Mouse (Mus musculus) frontal cortex, postnatal 25 days (tissue): ENCODE results near the gene Olfr10.
"Not testable (repeated sequence)": the region's sequence is repeated elsewhere in the genome, so short reads cannot be mapped to it uniquely, and the experiment has no call there.

Experiments used
- DNase-seq, 2 experiments: peaks; one replicate each; pipeline ENCODE4 v3.0.0; 2022; ENCODE audit warnings: low spot score in 2 of 2

Olfr10 gene

GRCm38 (mm10) chr11:49304441-49304840 lies at the start of gene Olfr10:
Gene Olfr10 (plus strand): TSS chr11:49304741.
- no peak for DNase-seq

DNA sequence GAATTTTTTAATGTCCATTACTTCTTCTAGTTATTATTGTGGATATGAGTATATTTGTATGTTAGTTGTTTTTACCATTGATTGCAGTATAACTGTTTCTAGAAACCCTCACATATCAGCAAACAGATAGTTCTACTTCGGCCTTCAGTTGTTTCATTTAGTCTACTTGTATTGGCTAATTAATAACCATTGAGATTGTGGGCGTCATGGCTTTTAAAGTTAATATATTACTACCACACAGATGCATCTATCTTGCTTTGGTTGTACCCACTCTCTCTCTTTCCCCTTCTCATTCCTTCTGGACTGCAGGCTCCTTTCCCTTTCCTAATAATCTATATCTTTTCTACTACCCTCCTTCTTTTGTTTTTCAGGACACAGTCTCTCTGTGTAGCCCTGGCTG lies 45.2 kb upstream of the Olfr10 start:
- DNase-seq: no peak

DNA sequence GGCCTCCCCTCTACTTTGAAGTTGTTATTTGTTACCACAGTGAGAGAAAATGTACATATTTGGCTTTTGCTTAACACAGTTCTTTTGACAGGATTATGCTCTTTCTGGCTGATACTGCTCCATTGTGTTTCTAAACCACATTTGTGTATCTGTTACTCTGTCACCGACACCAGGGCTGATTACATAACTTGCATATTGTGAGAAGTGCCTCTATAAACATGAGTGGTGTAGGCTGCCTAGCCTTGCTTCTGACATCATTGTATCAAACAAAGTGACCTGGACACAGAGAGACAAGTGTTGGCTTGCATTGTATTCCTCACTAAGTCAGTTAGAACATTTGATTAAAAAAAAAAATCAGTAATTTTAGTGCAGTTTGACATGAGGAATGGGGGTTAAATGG lies 44.7 kb upstream of the Olfr10 start:
- DNase-seq: no peak

- DNase-seq: no peak
These were observed 43.8 kb upstream of the Olfr10 start for GRCm38 (mm10) chr11:49260598-49261312.

- DNase-seq: no peak
These were observed 43.2 kb upstream of the Olfr10 start for GRCm38 (mm10) chr11:49261313-49261855.

DNA sequence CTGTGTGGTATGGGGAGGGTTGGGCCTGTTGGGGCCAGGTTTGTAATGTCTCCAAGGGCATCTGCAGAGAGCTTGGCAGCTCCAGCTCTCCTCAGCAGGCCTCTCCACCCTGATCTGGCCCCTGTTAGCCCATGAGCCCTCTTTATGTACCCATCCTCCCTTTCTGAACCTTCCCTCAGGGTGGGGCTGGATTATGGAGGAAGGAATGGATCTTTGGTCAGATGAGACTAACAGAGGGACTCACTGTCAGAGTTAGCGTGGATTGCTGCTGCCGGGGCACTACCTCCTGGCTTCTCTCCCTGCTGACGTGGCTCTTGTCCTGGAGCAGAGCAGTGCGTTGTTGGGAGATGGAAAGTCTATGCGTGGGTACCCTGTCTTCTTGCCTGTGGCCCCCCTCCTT lies 42.3 kb upstream of the Olfr10 start:
- no peak for DNase-seq

- no peak for DNase-seq
These were observed 41.4 kb upstream of the Olfr10 start for GRCm38 (mm10) chr11:49263149-49263548.

DNA sequence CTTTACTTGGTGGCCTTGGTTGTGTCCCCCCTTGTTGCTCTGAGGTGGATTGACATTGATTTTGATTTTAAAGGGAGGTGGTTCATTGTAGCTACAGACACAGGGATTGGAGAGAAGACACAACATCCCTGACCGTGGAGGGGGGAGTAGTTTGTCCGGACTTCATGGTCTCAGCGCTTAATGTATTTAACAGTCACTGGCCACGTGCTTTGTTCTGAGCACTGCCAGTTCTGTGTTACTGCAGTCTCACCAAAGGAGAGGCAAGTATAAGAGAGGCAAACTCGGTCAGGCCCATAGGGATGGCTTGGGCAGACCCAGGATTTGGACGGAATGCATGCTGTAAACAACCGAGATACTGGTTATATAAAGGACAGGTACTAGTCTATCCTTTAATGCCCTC lies 40.5 kb upstream of the Olfr10 start:
- DNase-seq: no peak

DNA sequence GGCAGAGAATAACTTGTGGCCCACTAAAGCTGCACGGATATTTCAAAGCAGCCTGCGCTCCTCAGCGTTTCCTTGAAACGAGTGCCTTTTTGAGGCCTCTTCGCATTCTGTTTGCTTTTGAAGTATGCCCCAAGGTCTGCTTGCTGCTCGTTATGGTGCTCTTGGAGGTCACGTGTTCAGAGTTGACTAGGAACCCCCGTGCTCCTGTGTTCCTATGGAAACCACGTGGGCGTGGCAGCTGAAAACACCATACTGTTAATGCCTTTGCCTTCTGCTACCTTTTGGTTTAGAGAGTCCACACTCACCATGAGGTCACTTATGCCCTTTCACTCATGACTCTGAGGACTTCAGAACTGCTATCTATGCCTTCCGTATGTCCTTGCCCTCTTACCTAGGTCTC lies 39.9 kb upstream of the Olfr10 start:
- DNase-seq: no peak

DNA sequence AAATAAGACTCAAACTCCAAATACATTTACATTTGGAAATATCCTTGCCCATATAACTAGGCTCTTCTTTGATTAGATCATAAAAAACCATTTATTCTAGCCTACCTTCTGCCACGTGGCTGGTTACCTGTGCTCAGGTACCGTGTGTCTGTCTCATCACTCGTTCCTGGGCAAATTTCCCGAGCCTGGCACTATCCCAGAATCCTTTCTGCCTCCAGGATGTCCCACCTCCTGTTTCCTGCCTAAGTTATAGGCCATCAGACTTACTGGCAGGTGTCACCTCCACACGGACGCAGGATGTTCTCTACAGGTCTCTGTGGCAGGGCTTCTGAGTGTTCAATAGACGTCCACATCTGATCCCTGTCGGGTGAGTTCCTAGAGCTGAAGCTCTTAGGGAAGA lies 39.4 kb upstream of the Olfr10 start:
- DNase-seq: no peak

- no peak for DNase-seq
These were observed 37.9 kb upstream of the Olfr10 start for GRCm38 (mm10) chr11:49266671-49267070.

DNA sequence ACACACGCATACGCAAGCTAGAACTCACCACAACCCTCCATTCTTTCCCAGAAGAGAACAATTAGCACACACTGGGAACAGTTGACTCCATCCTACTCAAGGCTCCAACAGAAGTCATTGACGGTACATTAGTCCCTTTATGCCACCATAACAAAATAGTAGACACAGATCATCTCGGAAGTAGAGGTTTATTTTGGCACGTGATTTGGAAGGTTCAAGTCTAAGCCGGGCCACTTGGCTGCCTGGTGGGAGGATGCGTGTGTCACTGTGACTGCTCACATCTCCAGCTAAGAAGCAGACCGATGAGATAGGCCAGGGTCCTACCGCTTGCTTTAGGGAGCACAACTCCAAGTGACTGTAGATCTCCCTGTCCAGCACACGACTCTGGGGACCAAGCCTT lies 37.2 kb upstream of the Olfr10 start:
- no peak for DNase-seq

- no peak for DNase-seq
These were observed 36.5 kb upstream of the Olfr10 start for GRCm38 (mm10) chr11:49267970-49268579.

DNA sequence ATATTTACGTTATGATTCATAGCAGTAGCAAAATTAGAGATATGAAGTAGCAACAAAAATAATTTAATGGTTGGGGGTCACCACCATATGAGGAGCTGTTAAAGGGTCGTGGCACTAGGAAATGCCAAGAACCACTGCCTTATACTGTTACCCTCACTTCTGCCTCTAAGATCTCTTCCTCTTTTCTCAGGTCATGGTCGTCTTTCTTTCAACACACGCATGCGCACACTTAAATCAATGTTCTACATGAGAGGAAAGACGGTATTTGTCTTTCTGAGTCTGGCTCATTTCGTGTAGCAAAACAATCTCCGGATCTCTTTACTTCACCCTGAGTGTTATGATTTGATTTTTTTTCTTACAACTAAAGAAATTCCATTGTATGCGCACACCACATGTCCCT lies 34.8 kb upstream of the Olfr10 start:
- DNase-seq: no peak

DNA sequence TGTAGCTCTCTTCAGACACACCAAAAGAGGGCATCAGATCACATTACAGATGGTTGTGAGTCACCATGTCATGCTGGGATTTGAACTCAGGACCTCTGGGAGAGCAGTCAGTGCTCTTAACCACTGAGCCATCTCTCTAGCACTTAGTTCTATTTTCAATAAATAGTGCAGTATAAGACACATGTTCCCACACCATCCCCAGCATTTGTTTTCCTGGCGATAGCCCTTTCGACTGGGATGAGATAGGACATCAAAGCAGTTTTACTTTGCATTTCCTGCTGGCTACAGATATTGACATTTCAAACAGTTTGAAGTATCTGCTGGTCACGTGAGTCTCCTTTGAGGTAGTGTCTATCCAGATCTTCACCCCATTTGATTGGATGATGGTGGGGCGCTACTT lies 34.2 kb upstream of the Olfr10 start:
- no peak for DNase-seq

- no peak for DNase-seq
These were observed 33.2 kb upstream of the Olfr10 start for GRCm38 (mm10) chr11:49271334-49271733.

GRCm38 (mm10) chr11:49273834-49274519 lies 30.6 kb upstream of the Olfr10 start:
- no peak for DNase-seq

GRCm38 (mm10) chr11:49278222-49278621 lies 26.3 kb upstream of the Olfr10 start, which contains the start of gene Olfr1393:
Gene Olfr1393 (plus strand): TSS chr11:49278304.
- DNase-seq: no peak

DNA sequence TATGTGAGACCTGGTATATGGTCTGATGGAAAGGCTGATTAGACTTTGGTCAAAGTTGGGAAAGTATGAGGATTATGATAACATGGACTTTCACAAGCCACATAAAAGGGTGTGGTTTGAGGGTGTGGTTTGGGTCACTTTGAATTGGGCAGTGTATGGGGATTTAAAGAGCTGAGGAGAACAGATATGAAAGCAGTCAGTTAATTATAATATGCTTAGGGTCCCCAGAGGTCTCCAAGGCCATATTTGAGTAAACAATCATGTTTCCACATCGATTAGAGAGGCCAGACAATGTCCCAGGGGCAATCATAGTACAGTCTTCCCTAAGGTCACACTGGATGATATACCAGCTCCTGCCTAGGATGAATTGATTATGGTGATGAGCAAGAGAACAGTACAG lies 19.6 kb upstream of the Olfr10 start, which contains the start of gene Olfr1392:
Gene Olfr1392, plus strand, starts transcription at position 301 of the 400 bp plus-strand sequence.
- not testable (repeated sequence) for DNase-seq

GRCm38 (mm10) chr11:49287251-49287650 lies 17.3 kb upstream of the Olfr10 start:
- DNase-seq: no peak

DNA sequence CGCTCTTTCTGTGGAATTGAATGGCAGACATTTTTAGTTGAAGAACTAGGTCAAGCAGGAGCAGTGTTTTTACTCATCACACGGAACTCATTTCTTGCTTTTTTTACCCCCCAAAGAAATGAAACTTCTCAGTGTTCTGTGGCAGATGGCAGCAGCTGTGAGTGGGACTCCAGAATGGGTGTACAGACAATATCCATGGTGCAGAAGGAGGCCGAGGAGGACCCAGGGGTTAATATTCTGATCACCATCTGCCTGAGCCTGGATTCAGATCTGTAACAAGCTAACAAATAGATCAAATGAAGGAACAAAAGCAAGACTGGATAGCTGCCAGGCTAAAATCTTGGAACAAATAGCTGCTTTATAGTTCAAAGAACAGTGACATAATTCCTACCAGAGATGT lies 11.8 kb upstream of the Olfr10 start:
- peak in 1 of 2 experiments; percentile 12 for DNase-seq

DNA sequence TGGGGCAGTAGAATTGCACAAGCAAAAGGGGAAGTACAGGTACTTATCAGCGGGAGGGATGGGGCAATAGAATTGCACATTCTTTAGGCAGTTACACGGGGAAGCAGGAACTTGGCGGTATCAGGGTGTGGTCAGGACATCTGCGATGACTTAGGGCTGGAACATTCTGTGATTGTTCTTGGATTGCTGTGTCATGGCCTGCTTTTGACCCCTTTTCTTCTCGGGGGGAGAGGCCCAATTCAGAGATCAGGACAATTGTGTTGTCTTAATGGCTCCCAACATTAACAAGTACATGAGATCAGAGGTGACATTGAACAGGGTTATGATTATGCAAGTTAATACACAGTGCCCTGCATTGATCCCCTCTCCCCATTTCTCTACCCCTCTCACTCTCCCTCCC lies 4.0 kb downstream of the Olfr10 start:
- not testable (repeated sequence) for DNase-seq

DNA sequence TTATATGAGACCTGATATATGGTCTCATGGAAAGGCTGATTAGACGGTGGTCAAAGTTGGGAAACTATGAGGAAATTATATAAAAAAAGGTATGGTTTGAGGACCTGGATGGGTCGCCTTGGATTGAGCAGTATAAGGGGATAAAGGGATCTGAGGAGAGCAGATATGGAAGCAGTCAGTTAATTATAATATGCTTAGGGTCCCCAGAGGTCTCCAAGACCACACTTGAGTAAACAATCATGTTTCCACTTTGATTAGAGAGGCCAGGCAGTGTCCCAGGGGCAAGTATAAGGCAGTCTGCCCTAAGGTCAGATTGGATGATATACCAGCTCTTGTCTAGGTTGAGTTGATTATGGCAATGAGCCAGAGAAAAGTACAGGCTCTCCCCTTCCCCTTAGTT lies 17.9 kb downstream of the Olfr10 start, which contains the start of gene Olfr1391:
Gene Olfr1391, plus strand, starts transcription at position 301 of the 400 bp plus-strand sequence.
- DNase-seq: no peak
